Mouse (Mus musculus): ENCODE measurements around the gene Cpsf6.
A peak's percentile ranks its signal among the peaks of the same experiment; 100 is the strongest.

Cpsf6 gene

GRCm38 (mm10) chr10:117335649-117336048, 44.2 kb downstream of the Cpsf6 start:
- DNase-seq (ENCODE audit: low spot score in 2 of 2), result no peak

- DNase-seq (ENCODE audit: low spot score in 2 of 2), result peak in 1 of 2 experiments; percentile 23
Observed at GRCm38 (mm10) chr10:117330521-117330920, 49.3 kb downstream of the Cpsf6 start.

- DNase-seq (ENCODE audit: low spot score in 2 of 2), result peak in 1 of 2 experiments; percentile 23
Observed at GRCm38 (mm10) chr10:117323782-117324181, 56.0 kb downstream of the Cpsf6 start.

GRCm38 (mm10) chr10:117322630-117323029, 57.2 kb downstream of the Cpsf6 start:
- DNase-seq (ENCODE audit: low spot score in 2 of 2), result no peak

- no peak for DNase-seq (ENCODE audit: low spot score in 2 of 2)
Observed at GRCm38 (mm10) chr10:117320571-117320981, 59.2 kb downstream of the Cpsf6 start.

GRCm38 (mm10) chr10:117316391-117316790, 63.4 kb downstream of the Cpsf6 start:
- DNase-seq (ENCODE audit: low spot score in 2 of 2), result no peak

GRCm38 (mm10) chr10:117313133-117313532, 66.7 kb downstream of the Cpsf6 start:
- DNase-seq (ENCODE audit: low spot score in 2 of 2), result no peak

GRCm38 (mm10) chr10:117312168-117312567, 67.6 kb downstream of the Cpsf6 start:
- no peak for DNase-seq (ENCODE audit: low spot score in 2 of 2)

- no peak for DNase-seq (ENCODE audit: low spot score in 2 of 2)
Observed at GRCm38 (mm10) chr10:117304371-117304770, 75.4 kb downstream of the Cpsf6 start.

GRCm38 (mm10) chr10:117301688-117302087, 78.1 kb downstream of the Cpsf6 start:
- no peak for DNase-seq (ENCODE audit: low spot score in 2 of 2)

GRCm38 (mm10) chr10:117299901-117300520, 79.8 kb downstream of the Cpsf6 start:
- no peak for DNase-seq (ENCODE audit: low spot score in 2 of 2)

GRCm38 (mm10) chr10:117299106-117299505, 80.7 kb downstream of the Cpsf6 start:
- DNase-seq (ENCODE audit: low spot score in 2 of 2), result no peak

- DNase-seq (ENCODE audit: low spot score in 2 of 2), result no peak
Observed at GRCm38 (mm10) chr10:117298336-117298735, 81.5 kb downstream of the Cpsf6 start.

Data from spleen, postnatal 14 days (tissue).